Mouse (Mus musculus) large intestine, adult 2 months (tissue): ENCODE data around the gene Ccdc189. TPM values are rescaled to one million over a fixed set of nuclear protein-coding genes. Genes with fewer than 3 reads are reported as not detected.

Source experiments
- polyA plus RNA-seq: library from polyadenylated mRNA; depleted of rRNA; stranded (reverse); fragments of >200 nt; gene quantifications from 2 replicates; pipeline ENCODE4 v1.2.3, GENCODE M21; 2012; rRNA removed

Gene Ccdc189
- polyA plus RNA-seq, 1 experiment: 1.4 TPM

Other genes starting within 250 kb of the Ccdc189 start
- 19.4 and 28.2 TPM in 2 replicates for gene Zfp768, start 243.0 kb downstream of the Ccdc189 start, polyA plus RNA-seq
- gene Zfp747, start 212.5 kb downstream of the Ccdc189 start, polyA plus RNA-seq: 15.0 and 35.0 TPM in 2 replicates
- 6.2 and 9.3 TPM in 2 replicates for gene 9130019O22Rik, start 201.4 kb downstream of the Ccdc189 start, polyA plus RNA-seq
- gene E430018J23Rik, start 195.0 kb downstream of the Ccdc189 start, polyA plus RNA-seq: 10.2 and 15.5 TPM in 2 replicates
- gene Zfp764, start 181.8 kb downstream of the Ccdc189 start, polyA plus RNA-seq: 5.8 and 8.8 TPM in 2 replicates
- gene Zfp688, start 166.5 kb downstream of the Ccdc189 start, polyA plus RNA-seq: 18.1 and 20.5 TPM in 2 replicates
- 2.1 and 2.5 TPM in 2 replicates for gene Zfp689, start 139.4 kb downstream of the Ccdc189 start, polyA plus RNA-seq
- gene Prr14, start 129.0 kb downstream of the Ccdc189 start, polyA plus RNA-seq: 59.8 and 93.6 TPM in 2 replicates
- 21.0 and 26.6 TPM in 2 replicates for gene Fbrs, start 109.4 kb downstream of the Ccdc189 start, polyA plus RNA-seq
- 6.7 and 14.4 TPM in 2 replicates for gene Srcap, start 76.6 kb downstream of the Ccdc189 start, polyA plus RNA-seq
- gene Gm42715, start 69.0 kb downstream of the Ccdc189 start, polyA plus RNA-seq: 12.6 and 14.7 TPM in 2 replicates
- 2.7 and 3.5 TPM in 2 replicates for gene Tmem265, start 27.2 kb downstream of the Ccdc189 start, polyA plus RNA-seq
- gene Phkg2, start 15.3 kb downstream of the Ccdc189 start, polyA plus RNA-seq: 47.2 and 62.7 TPM in 2 replicates
- 23.7 and 30.9 TPM in 2 replicates for gene Rnf40, start 172 bp upstream of the Ccdc189 start, polyA plus RNA-seq
- 5.3 and 7.6 TPM in 2 replicates for gene Zfp629, start 27.2 kb upstream of the Ccdc189 start, polyA plus RNA-seq
- 17.5 and 21.2 TPM in 2 replicates for gene Bcl7c, start 120.3 kb upstream of the Ccdc189 start, polyA plus RNA-seq
- 3.0 and 3.4 TPM in 2 replicates for gene Ctf1, start 124.1 kb upstream of the Ccdc189 start, polyA plus RNA-seq
- gene Ctf2, start 143.6 kb upstream of the Ccdc189 start, polyA plus RNA-seq: not detected in 2 replicates
- 28.6 and 34.4 TPM in 2 replicates for gene Fbxl19, start 155.9 kb upstream of the Ccdc189 start, polyA plus RNA-seq
- gene Orai3, start 181.2 kb upstream of the Ccdc189 start, polyA plus RNA-seq: 15.7 and 20.5 TPM in 2 replicates
- 6.7 and 6.8 TPM in 2 replicates for gene Setd1a, start 188.1 kb upstream of the Ccdc189 start, polyA plus RNA-seq
- gene Gm49388, start 197.0 kb upstream of the Ccdc189 start, polyA plus RNA-seq: not detected in 2 replicates
- 55.9 and 69.1 TPM in 2 replicates for gene Hsd3b7, start 212.0 kb upstream of the Ccdc189 start, polyA plus RNA-seq
- 64.0 and 81.2 TPM in 2 replicates for gene Stx4a, start 235.7 kb upstream of the Ccdc189 start, polyA plus RNA-seq
- 1.7 and 3.1 TPM in 2 replicates for gene Stx1b, start 236.0 kb upstream of the Ccdc189 start, polyA plus RNA-seq